Mouse (Mus musculus): ENCODE measurements at regions not wholly inside any gene's neighbourhood (a gene's known extent, or its start where the extent isn't known, plus 50 kb on each side); places are given as distances from the start of the nearest gene placed in this dataset.

DNA sequence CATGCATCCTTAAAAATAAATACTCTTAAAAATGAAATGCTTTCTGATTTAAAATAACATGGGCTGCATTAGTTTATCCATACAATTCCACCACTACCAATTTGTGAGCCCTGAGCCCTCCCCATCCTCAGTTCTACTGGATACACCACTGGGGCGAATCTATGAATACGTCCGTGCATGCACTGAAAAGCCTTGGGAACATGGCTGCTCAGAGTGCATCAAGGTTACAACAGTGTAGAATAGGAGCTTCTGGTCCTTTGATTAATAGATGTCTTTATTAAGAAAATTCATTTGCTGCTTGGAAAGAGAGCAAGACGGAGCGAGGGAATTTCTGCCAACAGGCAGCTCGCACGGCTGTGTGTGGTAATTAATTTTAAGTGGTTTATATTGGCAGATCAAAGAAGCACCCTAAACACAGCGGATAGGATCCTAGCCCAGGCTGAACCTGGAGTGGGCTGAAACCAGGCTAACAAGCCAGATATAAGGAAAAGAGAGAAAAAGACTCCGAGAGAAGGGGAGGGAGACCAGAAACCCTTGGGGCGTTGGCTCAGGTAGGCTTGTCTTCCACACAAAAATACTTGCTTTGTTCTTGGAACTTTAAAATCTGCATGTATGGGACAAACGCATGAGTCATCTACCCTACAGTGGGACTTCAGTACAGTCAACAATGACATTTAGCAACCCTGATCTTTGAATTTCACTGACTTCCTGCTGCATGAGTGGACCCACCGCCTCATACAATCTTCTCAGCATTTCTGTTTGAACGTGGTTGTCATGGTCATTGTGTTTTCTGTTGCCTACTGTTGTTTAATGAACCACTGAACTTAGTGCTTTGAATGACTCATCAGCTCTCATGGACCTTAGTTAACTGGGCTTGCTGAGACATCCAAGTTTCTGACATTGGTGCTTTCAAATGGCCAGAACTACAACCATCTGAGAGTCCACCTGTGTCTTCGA, 51.9 kb upstream of the Tnik start:
- 74% methylated on average over 14 of the region's 14 CpGs for WGBS
- H3K4me2 ChIP-seq (ENCODE audit: low read length) = no peak overlapping the region
- no peak overlapping the region for H3K9ac ChIP-seq (replicated peaks; ENCODE audit: low read length)
- ATAC-seq (ENCODE audit: low FRiP score, low TSS enrichment) (no peak), DNase-seq (peak; percentile 35)
- no peaks in the 10 kb centered on the region for H3K27me3 ChIP-seq (ENCODE audit: control insufficient read depth, insufficient read depth, low read length)
- no peak overlapping the region for H3K4me3 ChIP-seq (replicated peaks; ENCODE audit: low read depth, low read length)
- H3K27ac ChIP-seq (replicated peaks; ENCODE audit: low read depth, low read length) = no peak overlapping the region
- no peaks in the 10 kb centered on the region for H3K4me1 ChIP-seq (ENCODE audit: control insufficient read depth, insufficient read depth, low read length)
- H3K9me3 ChIP-seq (ENCODE audit: control insufficient read depth, low read length) = no peaks in the 10 kb centered on the region
- H3K36me3 ChIP-seq (ENCODE audit: control insufficient read depth, insufficient read depth, low read length) = no peaks in the 10 kb centered on the region

Data from midbrain, embryonic 14.5 days (tissue).